In genomic region chr17:87202490-87202889, GRCm38 (mm10) we compare ENCODE assay signal across 8 mouse cellular contexts.
DNase-seq lines count a peak whose midpoint lies in the region; ATAC-seq and TF ChIP-seq lines count a peak whose summit lies in the region.

No protein-coding gene starts in this region.

- H3K4me2 ChIP-seq in forebrain, postnatal 0 days (ENCODE audit: low read depth): no peak overlapping the region
- H3K4me2 ChIP-seq in forebrain, embryonic 14.5 days (ENCODE audit: low read length): no peak overlapping the region

- DNase-seq in forebrain, postnatal 0 days: peak; percentile 10
- no peak for DNase-seq in forebrain, embryonic 14.5 days (ENCODE audit: low spot score)
- peak; percentile 89 to 90 for DNase-seq in adrenal gland, postnatal 36 days
- DNase-seq in gonadal fat pad, adult 2 months (ENCODE audit: low read depth): peak; percentile 93
- peak; percentile 89 for DNase-seq in kidney, adult 11 months
- peak; percentile 80 to 82 for DNase-seq in lung, adult 18-20 months
- peak; percentile 73 for DNase-seq in ovary, postnatal 36 days (ENCODE audit: low spot score)
- no peak for DNase-seq in cerebellum, adult 18-20 months

- H3K27me3 ChIP-seq in forebrain, postnatal 0 days (ENCODE audit: insufficient read depth, low read length): no peaks in the 10 kb centered on the region
- no peaks in the 10 kb centered on the region for H3K27me3 ChIP-seq in forebrain, embryonic 14.5 days (replicated peaks; ENCODE audit: control insufficient read depth, insufficient read depth, low read length)

- 0 out of 2 replicates have a peak, but pooled peaks cover 2% of the 10 kb centered on the region for H3K4me1 ChIP-seq in forebrain, postnatal 0 days (ENCODE audit: insufficient read depth)
- H3K4me1 ChIP-seq in forebrain, embryonic 14.5 days (ENCODE audit: control insufficient read depth, insufficient read depth, low read length): peaks cover 7% of the 10 kb centered on the region; the same call in 1 of the 2 replicates

- WGBS in forebrain, postnatal 0 days: 48% methylated on average over 6 of the region's 6 CpGs
- WGBS in forebrain, embryonic 14.5 days: 47% methylated on average over 6 of the region's 6 CpGs

- no peak for TF ChIP-seq CTCF in forebrain, postnatal 0 days (IDR thresholded peaks at IDR 0.05; ENCODE audit: low read depth)

- no peak overlapping the region for H3K27ac ChIP-seq in forebrain, postnatal 0 days (ENCODE audit: low read depth, low read length)
- no peak overlapping the region for H3K27ac ChIP-seq in forebrain, embryonic 14.5 days (ENCODE audit: low read depth, low read length)

- H3K36me3 ChIP-seq in forebrain, postnatal 0 days (ENCODE audit: insufficient read depth): no peaks in the 10 kb centered on the region
- H3K36me3 ChIP-seq in forebrain, embryonic 14.5 days (ENCODE audit: control insufficient read depth, insufficient read depth, low read length): no peaks in the 10 kb centered on the region

- H3K9me3 ChIP-seq in forebrain, postnatal 0 days (ENCODE audit: low read length): no peaks in the 10 kb centered on the region
- H3K9me3 ChIP-seq in forebrain, embryonic 14.5 days (replicated peaks; ENCODE audit: control insufficient read depth, low read length): no peaks in the 10 kb centered on the region

- H3K4me3 ChIP-seq in forebrain, postnatal 0 days (ENCODE audit: low read depth, low read length): no peak overlapping the region
- no peak overlapping the region for H3K4me3 ChIP-seq in forebrain, embryonic 14.5 days (ENCODE audit: low read depth, low read length)

- H3K9ac ChIP-seq in forebrain, postnatal 0 days: no peak overlapping the region
- no peak overlapping the region for H3K9ac ChIP-seq in forebrain, embryonic 14.5 days (ENCODE audit: low read length)

- no peak for ATAC-seq in forebrain, postnatal 0 days
- no peak for ATAC-seq in forebrain, embryonic 14.5 days

Comparison
In these comparisons a context has a peak if more than half of its experiments do, and no peak if none do; other contexts are left out.
1. DNase-seq: peak in forebrain, postnatal 0 days (single experiment), adrenal gland, postnatal 36 days (2 of 2), gonadal fat pad, adult 2 months (single experiment), kidney, adult 11 months (single experiment), lung, adult 18-20 months (2 of 2) and ovary, postnatal 36 days (single experiment); none in forebrain, embryonic 14.5 days (single experiment) and cerebellum, adult 18-20 months (0 of 2).